Comparison of ENCODE assay signal across 15 mouse cellular contexts in the genomic region with DNA sequence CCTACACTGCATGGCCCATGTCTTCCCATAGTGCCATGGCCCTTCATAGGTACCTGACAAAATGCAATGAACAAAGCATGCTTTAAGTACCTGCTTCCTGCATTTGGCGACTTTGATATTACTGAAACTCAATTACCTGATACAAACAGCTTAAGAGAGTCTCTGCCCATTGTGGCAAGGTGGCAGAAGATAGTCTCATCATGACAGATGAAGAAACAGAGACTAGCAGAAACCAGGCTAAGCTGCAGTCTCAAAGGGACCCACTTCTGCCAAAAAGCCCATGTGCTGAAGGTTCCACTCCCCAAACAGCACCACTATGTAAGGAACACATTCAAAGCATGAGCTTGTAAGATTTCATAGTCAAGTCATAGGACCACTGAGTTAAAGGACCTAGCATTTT. TPM values are rescaled to one million over a fixed set of nuclear protein-coding genes. Genes with fewer than 3 reads are reported as not detected.
"Had no signal": no experiment of that assay in that cellular context is flagged by ENCODE, and none has a peak within 500 bp of the region (broad histone marks: within the 10 kb centered on the region; RNA-seq: fewer than 3 reads in every experiment).

No protein-coding gene starts in this region.

- H3K27me3 ChIP-seq: megakaryocyte, embryonic 14.5 days; midbrain, embryonic 15.5 days had no signal

- H3K4me1 ChIP-seq: limb, embryonic 12.5 days; lung, embryonic 15.5 days; megakaryocyte, embryonic 14.5 days; neural tube, embryonic 12.5 days had no signal

- DNase-seq: kidney, adult 9 months; layer of hippocampus, adult 9-11 months; lung, postnatal 14 days; thymus, postnatal 4 days had no signal

- ATAC-seq: midbrain, embryonic 15.5 days had no signal

- H3K4me2 ChIP-seq: limb, embryonic 12.5 days; lung, embryonic 15.5 days; midbrain, embryonic 11.5 days; midbrain, embryonic 15.5 days; neural tube, embryonic 12.5 days had no signal

- H3K4me3 ChIP-seq: limb, embryonic 12.5 days; lung, embryonic 15.5 days; megakaryocyte, embryonic 14.5 days; midbrain, embryonic 15.5 days; neural tube, embryonic 12.5 days had no signal

- H3K9ac ChIP-seq: limb, embryonic 12.5 days; lung, embryonic 15.5 days; midbrain, embryonic 15.5 days; neural tube, embryonic 12.5 days had no signal

- H3K27ac ChIP-seq: kidney, postnatal 0 days; limb, embryonic 12.5 days; lung, embryonic 15.5 days; macrophage; midbrain, embryonic 15.5 days; neural tube, embryonic 12.5 days; stomach, postnatal 0 days had no signal

- H3K9me3 ChIP-seq: limb, embryonic 12.5 days; lung, embryonic 15.5 days; midbrain, embryonic 15.5 days; neural tube, embryonic 12.5 days had no signal

- H3K36me3 ChIP-seq: limb, embryonic 12.5 days; lung, embryonic 15.5 days; midbrain, embryonic 15.5 days; neural tube, embryonic 12.5 days had no signal

RNA-seq across cellular contexts. Expression of gene Ryr2, which starts 7.8 kb away (rescaled TPM):
- total RNA-seq: monocyte, adult 5-6 weeks had no signal
- polyA plus RNA-seq: liver, adult 2 months; macrophage had no signal
